11 mouse cellular contexts compared by ENCODE assay signal in the genomic region with DNA sequence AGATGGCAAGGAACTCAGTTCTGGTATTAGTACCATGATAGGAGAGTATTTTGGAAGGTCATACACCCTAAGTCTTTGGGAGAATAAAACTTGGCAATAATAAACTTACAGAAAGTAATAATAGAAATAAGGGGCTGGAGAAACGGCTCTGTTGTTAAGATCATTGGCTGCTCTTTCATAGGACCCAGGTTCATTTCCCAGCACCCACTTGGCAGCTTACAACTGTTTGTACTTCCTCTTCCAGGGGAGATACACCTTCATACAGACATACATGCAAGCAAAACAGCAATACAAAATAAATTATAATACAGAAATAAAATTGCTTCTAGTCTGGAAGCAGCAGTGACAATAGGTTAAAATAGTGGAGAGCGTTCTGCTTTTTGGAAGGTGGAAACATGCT. TPM values are rescaled to one million over a fixed set of nuclear protein-coding genes. Genes with fewer than 3 reads are reported as not detected.
DNase-seq lines count a peak whose midpoint lies in the region; ATAC-seq and TF ChIP-seq lines count a peak whose summit lies in the region.
"Had no signal": no experiment of that assay in that cellular context is flagged by ENCODE, and none has a peak within 500 bp of the region (broad histone marks: within the 10 kb centered on the region; RNA-seq: fewer than 3 reads in every experiment).

No protein-coding gene starts in this region.

- no peak for TF ChIP-seq EP300 in heart, adult 2 months (IDR thresholded peaks at IDR 0.05; ENCODE audit: insufficient read depth, low read depth, low read length)

- 0 out of 2 replicates have a peak overlapping the region, but pooled peaks have one; percentile 95 for H3K9ac ChIP-seq in heart, embryonic 15.5 days
- H3K9ac ChIP-seq in heart, adult 2 months (ENCODE audit: low read depth, low read length) = no peak overlapping the region
- peak overlapping the region; percentile 98 for H3K9ac ChIP-seq in hindbrain, embryonic 13.5 days
- peak overlapping the region; percentile 97 for H3K9ac ChIP-seq in midbrain, embryonic 12.5 days (replicated peaks)

- no peak for TF ChIP-seq POLR2A in heart, adult 2 months (IDR thresholded peaks at IDR 0.05; ENCODE audit: insufficient read depth, low read depth, low read length)
- no peak for TF ChIP-seq POLR2A in bone marrow macrophage, adult 2 months (IDR thresholded peaks at IDR 0.05; ENCODE audit: borderline replicate concordance, low read depth, low read length)

- no peaks in the 10 kb centered on the region for H3K36me3 ChIP-seq in heart, embryonic 15.5 days
- peaks cover 1% of the 10 kb centered on the region; the same call in 1 of the 2 replicates for H3K36me3 ChIP-seq in heart, adult 2 months (ENCODE audit: control insufficient read depth, insufficient read depth, low read length)
- H3K36me3 ChIP-seq in hindbrain, embryonic 13.5 days = peaks cover 5% of the 10 kb centered on the region; the same call in 1 of the 2 replicates
- H3K36me3 ChIP-seq in midbrain, embryonic 12.5 days = peaks cover 4% of the 10 kb centered on the region; the same call in 1 of the 2 replicates

- no peaks in the 10 kb centered on the region for H3K9me3 ChIP-seq in heart, embryonic 15.5 days (replicated peaks)
- H3K9me3 ChIP-seq in hindbrain, embryonic 13.5 days = no peaks in the 10 kb centered on the region
- H3K9me3 ChIP-seq in midbrain, embryonic 12.5 days = no peaks in the 10 kb centered on the region

- no peak for ATAC-seq in heart, embryonic 15.5 days (replicated peaks; ENCODE audit: insufficient number of reproducible peaks, insufficient read depth, low FRiP score, low read depth)
- no peak for ATAC-seq in hindbrain, embryonic 13.5 days (ENCODE audit: low FRiP score)
- ATAC-seq in midbrain, embryonic 12.5 days (ENCODE audit: low FRiP score, low read depth) = no peak
- ATAC-seq: CD4-positive, CD25-positive, alpha-beta regulatory T cell, adult 4 months had no signal

- intact Hi-C loops in heart, adult 2 months (cut with DNase I) = loop anchor here (5.0 to 10.0 kb wide), 4 partner anchors 72 to 580 kb away; partner anchors contain the start of genes Il3ra and Psmd6

- H3K4me3 ChIP-seq in heart, embryonic 15.5 days = no peak overlapping the region
- no peak overlapping the region for H3K4me3 ChIP-seq in heart, adult 2 months
- H3K4me3 ChIP-seq in bone marrow macrophage, adult 2 months (ENCODE audit: insufficient read depth, low read length) = 0 out of 2 replicates have a peak overlapping the region, but pooled peaks have one; percentile 33
- peak overlapping the region; percentile 90 for H3K4me3 ChIP-seq in hindbrain, embryonic 13.5 days
- H3K4me3 ChIP-seq in midbrain, embryonic 12.5 days = peak overlapping the region; percentile 90

- H3K27me3 ChIP-seq in heart, embryonic 15.5 days = no peaks in the 10 kb centered on the region
- no peaks in the 10 kb centered on the region for H3K27me3 ChIP-seq in heart, adult 2 months (ENCODE audit: control insufficient read depth, insufficient read depth, low read length)
- H3K27me3 ChIP-seq in hindbrain, embryonic 13.5 days = no peaks in the 10 kb centered on the region
- no peaks in the 10 kb centered on the region for H3K27me3 ChIP-seq in midbrain, embryonic 12.5 days

- H3K4me2 ChIP-seq in heart, embryonic 15.5 days = peak overlapping the region; percentile 78; the same call in 1 of the 2 replicates
- peak overlapping the region; percentile 53 for H3K4me2 ChIP-seq in hindbrain, embryonic 13.5 days
- H3K4me2 ChIP-seq in midbrain, embryonic 12.5 days (replicated peaks) = peak overlapping the region; percentile 66

- 79% methylated on average over 2 of the region's 2 CpGs for WGBS in heart, embryonic 15.5 days
- 82% methylated on average over 2 of the region's 2 CpGs for WGBS in heart, adult 2 months
- 72% methylated on average over 2 of the region's 2 CpGs for whole genome bisulfite sequencing in hindbrain, embryonic 13.5 days
- WGBS in midbrain, embryonic 12.5 days = 82% methylated on average over 2 of the region's 2 CpGs

- H3K4me1 ChIP-seq in heart, embryonic 15.5 days (replicated peaks) = peaks cover 5% of the 10 kb centered on the region
- H3K4me1 ChIP-seq in heart, adult 2 months (ENCODE audit: control insufficient read depth, insufficient read depth, low read length) = peaks cover 3% of the 10 kb centered on the region; the same call in 1 of the 2 replicates
- peaks cover 16% of the 10 kb centered on the region for H3K4me1 ChIP-seq in bone marrow macrophage, adult 2 months (ENCODE audit: control insufficient read depth, insufficient read depth, low read length)
- peaks cover 24% of the 10 kb centered on the region for H3K4me1 ChIP-seq in hindbrain, embryonic 13.5 days (replicated peaks)
- peaks cover 23% of the 10 kb centered on the region for H3K4me1 ChIP-seq in midbrain, embryonic 12.5 days

- no peak overlapping the region for H3K27ac ChIP-seq in heart, embryonic 15.5 days
- H3K27ac ChIP-seq in heart, adult 2 months = no peak overlapping the region
- no peak overlapping the region for H3K27ac ChIP-seq in bone marrow macrophage, adult 2 months (ENCODE audit: insufficient read depth, low read depth, low read length)
- H3K27ac ChIP-seq in hindbrain, embryonic 13.5 days = no peak overlapping the region
- H3K27ac ChIP-seq in midbrain, embryonic 12.5 days (replicated peaks) = no peak overlapping the region

- no peaks in the 10 kb centered on the region; the same call in 1 of the 2 replicates for H3K79me2 ChIP-seq in heart, adult 2 months (replicated peaks; ENCODE audit: control insufficient read depth, insufficient read depth, low read length)

- no peak for DNase-seq in heart, adult 2 months
- DNase-seq in spleen, adult 18-20 months = no peak
- DNase-seq in B cell, adult 2 months = no peak
- DNase-seq in gastrocnemius, postnatal 25 days = no peak
- DNase-seq: adrenal gland, adult 2 months; kidney, postnatal 36 days had no signal

- TF ChIP-seq CTCF in heart, adult 2 months (IDR thresholded peaks at IDR 0.05) = no peak
- TF ChIP-seq CTCF in bone marrow macrophage, adult 2 months (IDR thresholded peaks at IDR 0.05; ENCODE audit: low read depth, low read length) = no peak

RNA-seq across cellular contexts. Expression of gene Slc4a7, which starts 2.6 kb away (rescaled TPM):
- polyA plus RNA-seq in heart, embryonic 15.5 days (2015; fragmentation: Nextera tagmentation; extraction: Ambion mirVana) = 9.9 and 12.6 TPM in 2 replicates
- total RNA-seq in heart, adult 2 months (2021) = 10 to 100 TPM; 13.1 to 16.5 TPM
- 2.8 and 6.4 TPM in 2 replicates for polyA plus RNA-seq in heart, adult 2 months (2012; rRNA removed)
- polyA plus RNA-seq in bone marrow macrophage, adult 2 months (2012; ENCODE audit: insufficient read depth, insufficient read length, missing spikeins) = 37.0 and 38.6 TPM in 2 replicates
- 36.9 and 38.2 TPM in 2 replicates for polyA plus RNA-seq in hindbrain, embryonic 13.5 days (2015; fragmentation: Nextera tagmentation; extraction: Ambion mirVana)
- polyA plus RNA-seq in midbrain, embryonic 12.5 days (2016; fragmentation: Nextera tagmentation; extraction: Ambion mirVana) = 48.8 and 49.9 TPM in 2 replicates
- 1 to 10 TPM; 8.1 to 10.0 TPM for total RNA-seq in gastrocnemius, postnatal 25 days (2021)

Comparison
In these comparisons a context has a peak if more than half of its experiments do, and no peak if none do; other contexts are left out.
1. H3K4me3 ChIP-seq: peak in bone marrow macrophage, adult 2 months (single experiment), hindbrain, embryonic 13.5 days (single experiment) and midbrain, embryonic 12.5 days (single experiment); none in heart, embryonic 15.5 days (single experiment) and heart, adult 2 months (single experiment).
2. Peak in every context shown above with its lines, with median percentiles within 50 percentile points of each other: H3K4me2 ChIP-seq.